Mouse (Mus musculus) fibroblast of lung, adult 2 months (primary cell): ENCODE results near the gene Derl2.

Experiments used
- DNase-seq: peaks from one replicate; pipeline ENCODE4 v3.0.0-alpha.2; 2011; ENCODE audit warnings: low read depth

Gene Derl2

GRCm38 (mm10) chr11:70982030-70982429 is 37.6 kb downstream of the Derl2 start:
- no peak for DNase-seq

- no peak for DNase-seq
Measured at GRCm38 (mm10) chr11:70980751-70981510, 38.7 kb downstream of the Derl2 start.

GRCm38 (mm10) chr11:70980232-70980631 is 39.4 kb downstream of the Derl2 start:
- no peak for DNase-seq

- no peak for DNase-seq
Measured at GRCm38 (mm10) chr11:70977293-70977692, 42.3 kb downstream of the Derl2 start.

DNA sequence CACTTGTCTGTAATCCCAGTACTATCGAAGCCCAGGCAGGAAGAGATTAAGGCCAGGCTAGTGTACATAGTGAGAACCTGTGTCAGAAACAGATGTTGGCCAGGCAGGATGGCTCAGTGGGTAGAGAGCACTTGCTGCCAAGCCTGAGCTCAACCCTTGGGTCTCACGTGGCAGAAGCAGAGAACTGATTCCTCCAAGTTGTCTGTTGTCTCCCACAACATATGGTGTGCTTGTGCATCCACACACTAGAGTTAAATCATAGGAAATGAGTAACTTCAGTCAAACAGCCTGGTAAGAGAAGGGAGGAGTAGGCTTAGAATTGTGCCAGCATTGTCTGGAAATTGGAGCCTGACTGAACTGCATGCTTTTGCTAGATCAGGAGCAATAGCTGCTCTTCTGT is 44.4 kb downstream of the Derl2 start:
- DNase-seq = no peak

DNA sequence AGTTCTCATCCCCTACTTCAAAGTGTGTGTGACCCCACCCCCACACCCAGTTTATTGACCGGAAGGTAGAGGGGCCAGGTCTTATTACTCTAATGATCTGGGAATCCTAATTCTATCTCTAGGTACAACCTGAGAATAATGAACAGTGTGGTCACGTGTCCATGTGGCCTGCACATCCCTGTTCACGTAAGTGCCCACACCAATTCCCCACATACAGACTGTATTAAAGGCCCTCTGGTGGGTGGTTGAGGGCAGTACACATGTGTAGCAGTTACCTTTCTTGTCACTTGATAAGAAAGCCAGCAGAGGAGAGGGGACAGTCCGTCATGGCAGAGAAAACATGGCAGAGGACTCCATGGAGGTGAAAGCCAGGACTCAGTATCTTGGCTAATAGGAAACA is 45.7 kb downstream of the Derl2 start:
- no peak for DNase-seq

DNA sequence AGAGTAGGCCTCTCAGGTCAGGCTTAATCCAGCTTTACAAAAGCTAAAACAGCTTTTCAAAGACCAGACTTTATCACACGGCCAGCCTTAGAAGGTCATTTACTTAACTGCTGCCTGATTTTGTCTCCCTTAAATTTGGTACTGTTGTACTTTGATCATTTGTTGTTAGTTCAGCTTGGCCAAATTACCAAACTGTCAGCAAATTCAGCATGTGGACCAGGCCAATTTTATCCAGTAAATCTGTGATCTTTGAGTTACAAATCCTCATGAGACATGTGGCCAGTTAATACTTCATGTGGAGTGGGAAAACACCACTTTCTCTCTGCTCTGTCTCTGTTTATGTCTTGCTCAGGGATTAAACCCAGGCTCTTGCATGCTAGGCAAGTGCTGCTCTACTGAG is 47.1 kb downstream of the Derl2 start:
- no peak for DNase-seq

- no peak for DNase-seq
Measured at GRCm38 (mm10) chr11:70970560-70971540, 48.8 kb downstream of the Derl2 start.

DNA sequence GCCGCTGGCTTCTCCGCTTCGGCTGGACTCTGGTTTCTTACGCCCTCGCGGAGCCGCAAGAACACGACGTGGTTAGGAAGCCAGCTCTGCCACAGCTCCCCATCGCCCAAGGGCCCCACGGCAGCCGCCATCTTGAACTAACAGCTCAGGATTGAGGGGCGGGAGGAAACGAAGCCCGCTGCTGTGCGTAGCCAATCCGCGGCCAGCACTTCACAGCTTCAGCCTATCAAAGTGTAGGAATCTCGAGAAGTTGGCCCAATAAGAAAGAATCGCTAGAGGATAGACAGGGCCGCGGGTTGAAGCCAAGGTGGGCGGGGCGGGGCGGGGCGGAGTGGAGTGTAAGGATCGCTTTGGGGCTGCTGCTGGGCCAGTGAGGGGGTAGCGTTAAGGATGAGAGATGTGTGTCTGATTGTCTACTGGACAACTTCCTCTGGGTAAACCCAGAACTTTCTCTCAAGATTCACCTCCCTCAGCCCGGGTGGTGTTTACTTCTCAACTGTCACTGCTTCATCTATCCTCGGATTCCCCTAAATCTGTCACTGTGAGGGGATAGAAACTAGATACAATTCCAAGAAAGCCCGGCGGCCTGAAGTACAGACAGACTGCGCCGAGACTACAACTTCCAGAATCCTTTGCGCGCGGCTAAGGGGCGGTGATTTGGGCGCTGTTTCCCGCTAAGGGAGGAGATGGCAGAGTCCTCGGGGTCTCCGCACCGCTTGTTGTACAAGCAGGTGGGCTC is 49.7 kb downstream of the Derl2 start, which contains the start of the genes Nup88 and Rpain:
Nup88 (minus strand) TSS at position 153 of the 739 bp plus-strand sequence.
Rpain (plus strand) TSS at position 393 of the 739 bp plus-strand sequence.
- peak; percentile 97 for DNase-seq

- DNase-seq = no peak
Measured at GRCm38 (mm10) chr11:70969271-70969794, 50.3 kb downstream of the Derl2 start.

- no peak for DNase-seq
Measured at GRCm38 (mm10) chr11:70964222-70964907, 55.3 kb downstream of the Derl2 start.

DNA sequence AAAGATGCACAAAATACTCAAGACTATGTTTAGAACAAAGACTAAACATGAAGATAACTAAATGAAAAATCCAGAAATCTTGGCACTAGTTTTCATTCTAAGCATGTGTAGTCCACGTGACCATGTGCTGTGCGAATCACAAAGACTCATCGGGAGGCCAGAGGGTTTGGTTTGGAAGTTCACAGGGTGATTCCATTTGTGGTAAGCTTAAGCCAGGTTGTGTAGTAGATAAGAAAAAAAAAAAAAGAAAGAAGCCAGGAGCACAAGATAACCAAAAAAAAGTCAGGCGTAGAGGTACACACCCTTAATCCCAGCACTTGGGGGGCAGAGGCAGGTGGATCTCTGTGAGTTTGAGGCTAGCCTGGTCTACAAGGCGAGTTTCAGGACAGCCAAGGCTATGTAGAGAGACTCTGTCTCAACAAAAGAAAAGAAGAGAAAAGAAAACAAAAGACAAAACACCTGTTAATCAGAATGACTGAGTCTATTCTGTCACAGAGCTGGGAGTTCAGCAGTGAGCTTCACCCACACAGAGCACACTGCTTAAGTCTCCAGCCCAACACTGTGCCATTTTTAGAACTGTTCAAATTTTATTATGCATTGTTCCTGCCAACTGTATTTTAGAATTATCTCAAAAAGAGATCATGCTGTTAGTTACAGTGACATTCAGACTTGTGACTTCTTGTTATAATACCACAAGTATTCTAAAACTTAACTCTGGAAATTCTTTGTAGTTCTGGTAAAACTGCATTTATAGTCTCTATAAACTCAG is 58.7 kb downstream of the Derl2 start:
- no peak for DNase-seq
